Mouse (Mus musculus) kidney, embryonic 14.5 days (tissue): ENCODE measurements at regions not wholly inside any gene's neighbourhood (a gene's known extent, or its start where the extent isn't known, plus 50 kb on each side); places are given as distances from the start of the nearest gene placed in this dataset.

ENCODE experiments used
- ATAC-seq: fragments of 200-750 bp; cut with Nextera tagmentation; 2 replicates; pipeline ENCODE4 v1.8.0; 2017; ENCODE audit warnings: moderate number of reproducible peaks, mild to moderate bottlenecking, moderate TSS enrichment, moderate library complexity; ENCODE audit not compliant: low FRiP score, low TSS enrichment
- H3K27ac ChIP-seq: fragments of 300-500 bp; sonication (generic); 2 replicates; pipeline ENCODE4 v1.5.1; 2014; ENCODE audit warnings: low read depth, mild to moderate bottlenecking, low read length, moderate library complexity, mixed read lengths
- H3K27me3 ChIP-seq: fragments of 300-500 bp; sonication (generic); 2 replicates; pipeline ENCODE4 v1.6.1; 2014; ENCODE audit warnings: mild to moderate bottlenecking, low read length; ENCODE audit not compliant: control insufficient read depth, insufficient read depth
- H3K36me3 ChIP-seq: fragments of 300-500 bp; sonication (generic); 2 replicates; pipeline ENCODE4 v1.6.1; 2014; ENCODE audit warnings: low read length, mixed read lengths; ENCODE audit not compliant: control insufficient read depth, insufficient read depth
- H3K4me1 ChIP-seq: fragments of 300-500 bp; sonication (generic); 2 replicates; pipeline ENCODE4 v1.6.1; 2014; ENCODE audit warnings: low read length, mixed read lengths; ENCODE audit not compliant: control insufficient read depth, insufficient read depth
- H3K4me2 ChIP-seq: fragments of 300-500 bp; sonication (generic); replicated peaks from 2 replicates; pipeline ENCODE4 v1.6.1; 2014; ENCODE audit warnings: low read depth, mild to moderate bottlenecking, low read length
- H3K4me3 ChIP-seq: fragments of 300-500 bp; sonication (generic); 2 replicates; pipeline ENCODE4 v1.5.1; 2014; ENCODE audit warnings: mild to moderate bottlenecking, low read length
- H3K9ac ChIP-seq: fragments of 300-500 bp; sonication (generic); 2 replicates; pipeline ENCODE4 v1.6.1; 2014; ENCODE audit warnings: low read depth, mild to moderate bottlenecking, low read length, moderate library complexity
- H3K9me3 ChIP-seq: fragments of 300-500 bp; sonication (generic); 2 replicates; pipeline ENCODE4 v1.6.1; 2016; ENCODE audit warnings: low read length; ENCODE audit not compliant: control insufficient read depth
- WGBS: fragments of 180-500 bp; shearing (Covaris S2); extraction: QIAGEN DNeasy Blood & Tissue Kit; methylation state at CpG from one replicate; pipeline ENCODE4 v1.1.7; 2014; 5-methylcytosine and 5-hydroxymethylcytosine counted together

DNA sequence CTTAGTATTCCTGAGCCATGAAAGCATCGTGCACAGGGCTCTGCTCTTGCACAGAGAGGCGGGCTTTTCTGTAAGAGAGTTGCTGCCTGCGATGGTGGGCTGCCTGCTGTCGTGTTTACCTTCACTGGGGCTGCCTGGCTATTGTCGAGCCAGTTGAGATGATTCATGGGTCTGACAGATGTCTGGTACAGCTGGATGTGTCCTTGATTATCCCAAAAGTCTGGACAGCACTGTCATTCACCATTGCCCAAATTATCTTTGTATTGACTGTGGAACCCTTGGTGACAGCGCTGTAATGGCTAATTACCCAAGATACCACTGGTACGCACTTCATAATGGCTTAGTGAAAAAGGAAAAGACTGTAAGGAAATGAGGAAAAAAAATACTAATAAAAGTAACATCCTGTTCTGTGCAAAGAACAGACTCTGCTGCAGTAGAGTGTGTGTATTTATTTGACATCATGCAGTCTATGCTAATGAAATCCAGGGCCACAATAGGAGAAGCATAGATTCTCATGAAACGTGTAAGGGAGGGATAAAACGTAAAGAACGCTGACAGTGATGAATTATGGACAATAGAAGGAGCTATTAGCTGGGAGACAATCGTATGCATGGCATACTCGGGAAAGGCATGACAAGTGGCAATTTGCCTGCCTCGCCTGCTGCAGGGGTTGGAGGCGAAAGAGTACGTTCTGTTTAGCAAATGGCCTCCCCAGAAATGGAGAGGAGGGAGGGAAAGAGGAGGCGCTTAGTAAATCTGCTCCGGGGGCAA lies 208.2 kb upstream of the Atp5g3 start:
- ATAC-seq = no peak
- H3K9ac ChIP-seq = no peak overlapping the region
- no peak overlapping the region for H3K27ac ChIP-seq
- H3K27me3 ChIP-seq = no peaks in the 10 kb centered on the region
- no peak overlapping the region for H3K4me3 ChIP-seq
- H3K9me3 ChIP-seq = no peaks in the 10 kb centered on the region
- no peaks in the 10 kb centered on the region for H3K4me1 ChIP-seq
- no peak overlapping the region for H3K4me2 ChIP-seq
- 50% methylated on average over 17 of the region's 17 CpGs for WGBS
- no peaks in the 10 kb centered on the region for H3K36me3 ChIP-seq

DNA sequence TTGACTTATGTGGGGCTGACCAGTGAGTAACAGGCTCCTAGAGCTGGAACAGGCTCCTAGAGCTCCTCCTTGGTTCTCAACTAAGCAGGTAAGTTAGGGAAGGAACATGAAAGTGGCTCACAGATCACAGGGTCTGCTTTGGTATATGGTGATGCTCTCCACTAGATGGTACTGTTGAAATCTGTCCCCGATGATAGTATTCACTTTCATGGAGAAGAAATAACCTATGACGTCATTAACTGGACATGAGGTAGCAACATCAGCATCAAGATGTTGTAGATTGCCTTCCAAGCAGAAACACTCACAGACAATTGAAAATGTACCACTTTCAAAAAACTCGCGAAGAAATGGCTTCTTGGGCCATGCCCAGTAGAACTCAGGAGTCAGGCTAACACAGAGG lies 195.3 kb upstream of the Atp5g3 start:
- no peak overlapping the region for H3K27ac ChIP-seq
- no peaks in the 10 kb centered on the region for H3K9me3 ChIP-seq
- H3K36me3 ChIP-seq = no peaks in the 10 kb centered on the region
- no peak overlapping the region for H3K4me3 ChIP-seq
- H3K4me1 ChIP-seq = no peaks in the 10 kb centered on the region
- ATAC-seq = no peak
- WGBS = 83% methylated on average over 4 of the region's 4 CpGs
- no peak overlapping the region for H3K4me2 ChIP-seq
- H3K27me3 ChIP-seq = no peaks in the 10 kb centered on the region
- H3K9ac ChIP-seq = no peak overlapping the region

DNA sequence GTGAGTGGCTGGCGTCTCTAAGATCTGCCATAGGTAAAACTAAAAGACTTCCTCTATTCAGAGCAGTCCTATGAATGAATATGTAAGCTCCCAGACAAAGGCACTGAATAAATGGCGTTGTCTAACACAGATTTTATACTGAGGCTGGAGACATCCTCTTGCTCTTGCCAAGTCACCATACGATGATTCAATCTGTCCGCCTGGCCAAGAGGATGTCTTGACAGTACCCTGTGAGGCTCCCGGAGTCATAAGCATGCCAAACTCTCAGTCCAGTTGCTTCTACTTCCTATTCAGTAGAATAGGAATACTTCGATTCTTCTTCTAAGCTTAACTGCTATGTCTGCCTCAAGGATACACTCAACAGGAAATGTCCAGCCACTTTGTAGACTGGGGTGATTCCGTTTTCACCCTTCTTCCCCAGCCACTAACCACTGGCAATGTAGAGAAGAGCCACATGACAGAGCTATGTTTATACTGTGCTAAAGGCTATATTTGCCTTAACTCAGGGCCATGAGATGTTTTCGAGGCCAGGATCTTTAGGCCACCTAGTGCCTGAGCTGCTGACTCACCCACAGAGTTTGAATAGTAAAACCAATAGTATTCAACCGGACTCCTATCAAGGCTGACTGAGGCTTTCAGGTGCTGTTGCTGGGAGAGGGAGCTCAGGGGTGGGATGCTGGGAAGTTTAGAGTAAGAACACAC lies 188.7 kb upstream of the Atp5g3 start:
- ATAC-seq = no peak
- Histone ChIP-seq H3K4me3 (no peak overlapping the region), H3K9me3 (no peaks in the 10 kb centered on the region), H3K27me3 (no peaks in the 10 kb centered on the region), H3K27ac (no peak overlapping the region), H3K9ac (no peak overlapping the region), H3K36me3 (no peaks in the 10 kb centered on the region), H3K4me1 (no peaks in the 10 kb centered on the region), H3K4me2 (no peak overlapping the region)
- WGBS = 86% methylated on average over 9 of the region's 9 CpGs

DNA sequence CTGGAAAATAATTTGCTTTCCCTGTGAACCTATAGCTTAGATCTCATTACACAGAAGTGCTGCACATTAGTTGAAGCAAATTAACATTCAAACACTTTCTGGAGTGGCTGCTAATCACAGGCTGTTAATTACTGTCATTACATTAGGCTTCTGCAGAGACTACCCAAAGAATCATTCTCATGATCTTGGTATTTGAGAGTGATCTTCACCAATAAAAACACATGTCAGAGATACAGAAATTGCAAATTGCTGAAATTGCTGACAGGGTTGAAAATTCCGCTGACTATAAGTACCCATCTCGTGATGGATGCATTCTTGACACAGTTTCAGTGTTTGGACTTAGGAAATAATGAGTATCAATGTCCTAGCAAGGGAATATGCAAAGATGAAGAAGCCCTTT lies 185.7 kb upstream of the Atp5g3 start:
- Histone ChIP-seq H3K4me2 (no peak overlapping the region), H3K27me3 (no peaks in the 10 kb centered on the region), H3K4me1 (no peaks in the 10 kb centered on the region), H3K4me3 (no peak overlapping the region), H3K9me3 (no peaks in the 10 kb centered on the region), H3K9ac (no peak overlapping the region), H3K27ac (no peak overlapping the region), H3K36me3 (no peaks in the 10 kb centered on the region)
- no peak for ATAC-seq
- 83% methylated on average over 2 of the region's 2 CpGs for WGBS

DNA sequence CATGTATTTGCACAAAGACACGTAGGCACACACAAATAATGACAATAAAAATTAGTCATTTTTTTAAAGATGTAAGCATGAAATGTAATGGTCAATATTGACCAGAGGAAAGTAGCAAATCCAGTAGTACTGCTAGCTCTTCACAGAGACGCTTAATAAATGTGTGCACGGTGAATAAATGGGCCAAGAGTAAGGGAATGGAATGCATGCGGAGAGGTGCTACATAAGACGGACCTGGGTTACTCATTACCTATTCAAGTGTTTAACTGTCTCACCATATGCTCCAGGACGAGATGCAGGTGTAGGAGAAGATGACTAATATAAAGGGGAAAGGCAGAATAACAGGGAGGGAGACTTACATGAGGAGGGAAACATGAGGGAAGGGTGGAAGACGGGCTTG lies 182.4 kb upstream of the Atp5g3 start:
- Histone ChIP-seq H3K4me1 (no peaks in the 10 kb centered on the region), H3K4me3 (no peak overlapping the region), H3K9ac (no peak overlapping the region), H3K4me2 (no peak overlapping the region), H3K27me3 (no peaks in the 10 kb centered on the region), H3K27ac (no peak overlapping the region), H3K9me3 (no peaks in the 10 kb centered on the region), H3K36me3 (no peaks in the 10 kb centered on the region)
- no peak for ATAC-seq
- WGBS = 88% methylated on average over 7 of the region's 7 CpGs

DNA sequence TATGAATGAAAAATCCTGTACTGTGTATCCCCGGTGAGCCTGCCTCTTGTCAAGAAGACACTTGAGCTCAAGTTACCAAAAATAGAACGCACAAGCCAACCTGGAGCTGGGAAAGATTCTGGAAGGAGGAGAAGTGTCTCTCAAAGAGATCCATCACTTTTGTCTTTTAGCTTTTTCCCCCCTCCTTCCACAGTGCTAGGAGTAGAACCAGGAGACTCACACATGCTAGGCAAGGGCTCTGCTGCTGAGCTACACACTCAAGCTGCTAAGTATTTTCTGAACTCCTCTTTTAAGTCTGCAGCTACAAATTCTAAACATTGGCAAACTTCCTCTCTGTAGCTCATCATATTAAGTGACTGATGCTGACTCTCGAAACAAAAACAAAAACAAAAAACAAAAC lies 176.2 kb upstream of the Atp5g3 start:
- no peak for ATAC-seq
- Histone ChIP-seq H3K4me1 (no peaks in the 10 kb centered on the region), H3K27me3 (no peaks in the 10 kb centered on the region), H3K9me3 (no peaks in the 10 kb centered on the region), H3K4me3 (no peak overlapping the region), H3K36me3 (no peaks in the 10 kb centered on the region), H3K4me2 (no peak overlapping the region), H3K27ac (no peak overlapping the region), H3K9ac (no peak overlapping the region)
- WGBS = 60% methylated on average over 3 of the region's 3 CpGs

DNA sequence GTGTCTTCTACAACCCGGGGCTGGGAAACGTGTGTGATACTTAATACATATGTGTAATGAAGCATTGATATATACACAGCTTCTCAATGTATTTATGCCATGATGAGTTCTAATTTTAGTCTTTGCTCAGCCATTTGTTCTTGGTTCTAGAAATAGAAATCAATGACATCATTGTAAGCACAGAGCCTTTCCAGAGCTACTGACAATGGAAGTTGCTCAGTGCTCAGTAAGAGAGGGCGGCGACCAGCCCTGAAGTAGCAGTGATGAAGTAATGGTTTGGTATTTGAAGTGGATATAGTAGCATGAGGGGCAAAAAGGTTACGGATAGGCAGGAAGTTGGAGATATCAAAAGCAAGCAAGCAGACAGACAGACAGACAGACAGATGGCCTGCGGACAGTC lies 173.8 kb upstream of the Atp5g3 start:
- Histone ChIP-seq H3K9me3 (no peaks in the 10 kb centered on the region), H3K4me1 (no peaks in the 10 kb centered on the region), H3K27me3 (no peaks in the 10 kb centered on the region), H3K36me3 (no peaks in the 10 kb centered on the region), H3K4me2 (no peak overlapping the region), H3K9ac (no peak overlapping the region), H3K27ac (no peak overlapping the region), H3K4me3 (no peak overlapping the region)
- WGBS = 86% methylated on average over 6 of the region's 6 CpGs
- ATAC-seq = no peak

DNA sequence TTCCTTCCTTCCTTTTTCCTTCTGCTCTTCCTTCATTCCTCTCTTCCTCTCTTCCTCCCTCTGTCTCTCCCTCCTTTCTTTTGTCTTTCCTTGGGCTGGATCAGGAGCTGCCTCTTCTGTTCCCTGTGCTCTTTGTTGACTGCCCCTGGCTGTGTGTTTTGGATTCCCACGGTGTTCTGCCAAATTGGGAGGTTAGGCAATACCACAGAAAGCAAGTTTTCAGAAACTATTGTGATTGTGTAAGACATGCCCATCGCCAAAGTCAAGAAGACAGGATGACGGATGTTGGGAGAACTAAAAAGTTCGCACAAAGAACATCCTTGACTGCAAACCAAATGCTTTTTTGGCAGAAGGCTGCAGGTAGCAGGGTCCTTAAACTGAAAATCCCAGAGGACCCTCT lies 165.6 kb upstream of the Atp5g3 start:
- no peak overlapping the region for H3K4me2 ChIP-seq
- H3K9me3 ChIP-seq = no peaks in the 10 kb centered on the region
- no peak overlapping the region for H3K27ac ChIP-seq
- no peaks in the 10 kb centered on the region for H3K36me3 ChIP-seq
- no peak overlapping the region for H3K4me3 ChIP-seq
- H3K4me1 ChIP-seq = no peaks in the 10 kb centered on the region
- no peak overlapping the region for H3K9ac ChIP-seq
- ATAC-seq = no peak
- WGBS = 77% methylated on average over 4 of the region's 4 CpGs
- H3K27me3 ChIP-seq = no peaks in the 10 kb centered on the region

DNA sequence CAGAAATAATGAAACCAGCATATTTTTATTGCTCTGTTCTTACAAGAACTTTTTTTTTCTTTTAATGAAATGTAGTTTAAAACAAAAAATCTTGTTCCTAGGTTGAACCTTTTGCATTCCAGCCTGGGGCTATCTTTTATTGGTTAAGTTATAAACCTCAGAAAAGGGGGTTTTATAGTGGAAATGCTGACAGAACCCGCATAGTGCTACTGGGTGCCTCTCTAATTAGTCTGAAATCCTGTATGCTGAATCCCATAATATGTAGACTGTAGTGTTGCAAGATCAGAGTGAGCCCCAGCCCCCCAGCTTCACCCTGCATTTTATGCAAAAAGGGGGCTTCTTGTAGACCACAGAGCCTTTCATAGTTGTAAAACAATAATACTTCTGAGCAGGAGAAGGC lies 164.4 kb upstream of the Atp5g3 start:
- Histone ChIP-seq H3K27ac (no peak overlapping the region), H3K9ac (no peak overlapping the region), H3K4me2 (no peak overlapping the region), H3K9me3 (no peaks in the 10 kb centered on the region), H3K4me1 (no peaks in the 10 kb centered on the region), H3K4me3 (no peak overlapping the region), H3K36me3 (no peaks in the 10 kb centered on the region), H3K27me3 (no peaks in the 10 kb centered on the region)
- 54% methylated on average over 1 of the region's 1 CpGs for WGBS
- ATAC-seq = no peak
